Mouse (Mus musculus): ENCODE data around the gene Cpsf4. TPM values are rescaled to one million over a fixed set of nuclear protein-coding genes. Genes with fewer than 3 reads are reported as not detected.
"Not testable (repeated sequence)": the region's sequence is repeated elsewhere in the genome, so short reads cannot be mapped to it uniquely, and the experiment has no call there.

Gene Cpsf4
- total RNA-seq, 1 experiment from 2014 or later = 24.9 TPM

GRCm38 (mm10) chr5:145165184-145165583 is 1.8 kb upstream of the Cpsf4 start:
- ATAC-seq (replicated peaks; ENCODE audit: insufficient number of reproducible peaks, low FRiP score, low TSS enrichment, poor library complexity, severe bottlenecking) = no peak

GRCm38 (mm10) chr5:145167306-145167661 is 271 bp downstream of the Cpsf4 start:
- no peak for ATAC-seq (replicated peaks; ENCODE audit: insufficient number of reproducible peaks, low FRiP score, low TSS enrichment, poor library complexity, severe bottlenecking)

- ATAC-seq (replicated peaks; ENCODE audit: insufficient number of reproducible peaks, low FRiP score, low TSS enrichment, poor library complexity, severe bottlenecking) = no peak
Measured at GRCm38 (mm10) chr5:145178461-145178980, 11.5 kb downstream of the Cpsf4 start.

GRCm38 (mm10) chr5:145185244-145185643 is 18.2 kb downstream of the Cpsf4 start:
- no peak for ATAC-seq (replicated peaks; ENCODE audit: insufficient number of reproducible peaks, low FRiP score, low TSS enrichment, poor library complexity, severe bottlenecking)

- ATAC-seq (replicated peaks; ENCODE audit: insufficient number of reproducible peaks, low FRiP score, low TSS enrichment, poor library complexity, severe bottlenecking) = no peak
Measured at GRCm38 (mm10) chr5:145189416-145189815, 22.4 kb downstream of the Cpsf4 start.

GRCm38 (mm10) chr5:145190373-145190772 is 23.4 kb downstream of the Cpsf4 start:
- no peak for ATAC-seq (replicated peaks; ENCODE audit: insufficient number of reproducible peaks, low FRiP score, low TSS enrichment, poor library complexity, severe bottlenecking)

GRCm38 (mm10) chr5:145190875-145191798 is 24.1 kb downstream of the Cpsf4 start:
- ATAC-seq (replicated peaks; ENCODE audit: insufficient number of reproducible peaks, low FRiP score, low TSS enrichment, poor library complexity, severe bottlenecking) = peak; percentile 97

GRCm38 (mm10) chr5:145191962-145192361 is 24.9 kb downstream of the Cpsf4 start, which contains the start of gene Atp5j2:
Gene Atp5j2, minus strand, starts transcription at chr5:145192062.
- no peak for ATAC-seq (replicated peaks; ENCODE audit: insufficient number of reproducible peaks, low FRiP score, low TSS enrichment, poor library complexity, severe bottlenecking)

GRCm38 (mm10) chr5:145200387-145200786 is 33.4 kb downstream of the Cpsf4 start:
- ATAC-seq (replicated peaks; ENCODE audit: insufficient number of reproducible peaks, low FRiP score, low TSS enrichment, poor library complexity, severe bottlenecking) = no peak

- ATAC-seq (replicated peaks; ENCODE audit: insufficient number of reproducible peaks, low FRiP score, low TSS enrichment, poor library complexity, severe bottlenecking) = peak; percentile 64
Measured at GRCm38 (mm10) chr5:145201321-145201991, 34.4 kb downstream of the Cpsf4 start, which contains the start of gene Zkscan14. Gene Zkscan14, minus strand, starts transcription at chr5:145201868.

GRCm38 (mm10) chr5:145202446-145202845 is 35.4 kb downstream of the Cpsf4 start:
- no peak for ATAC-seq (replicated peaks; ENCODE audit: insufficient number of reproducible peaks, low FRiP score, low TSS enrichment, poor library complexity, severe bottlenecking)

GRCm38 (mm10) chr5:145203936-145204691 is 37.1 kb downstream of the Cpsf4 start, which contains the start of gene Zkscan5:
Gene Zkscan5, plus strand, starts transcription at chr5:145204562.
- ATAC-seq (replicated peaks; ENCODE audit: insufficient number of reproducible peaks, low FRiP score, low TSS enrichment, poor library complexity, severe bottlenecking) = peak; percentile 92

GRCm38 (mm10) chr5:145205041-145205440 is 38.0 kb downstream of the Cpsf4 start:
- ATAC-seq (replicated peaks; ENCODE audit: insufficient number of reproducible peaks, low FRiP score, low TSS enrichment, poor library complexity, severe bottlenecking) = no peak

GRCm38 (mm10) chr5:145207385-145207784 is 40.4 kb downstream of the Cpsf4 start:
- ATAC-seq (replicated peaks; ENCODE audit: insufficient number of reproducible peaks, low FRiP score, low TSS enrichment, poor library complexity, severe bottlenecking) = no peak

GRCm38 (mm10) chr5:145207954-145208353 is 40.9 kb downstream of the Cpsf4 start:
- ATAC-seq (replicated peaks; ENCODE audit: insufficient number of reproducible peaks, low FRiP score, low TSS enrichment, poor library complexity, severe bottlenecking) = no peak

- ATAC-seq (replicated peaks; ENCODE audit: insufficient number of reproducible peaks, low FRiP score, low TSS enrichment, poor library complexity, severe bottlenecking) = not testable (repeated sequence)
Measured at GRCm38 (mm10) chr5:145208391-145208790, 41.4 kb downstream of the Cpsf4 start.

- ATAC-seq (replicated peaks; ENCODE audit: insufficient number of reproducible peaks, low FRiP score, low TSS enrichment, poor library complexity, severe bottlenecking) = no peak
Measured at GRCm38 (mm10) chr5:145211340-145211739, 44.3 kb downstream of the Cpsf4 start.

GRCm38 (mm10) chr5:145212216-145212615 is 45.2 kb downstream of the Cpsf4 start:
- no peak for ATAC-seq (replicated peaks; ENCODE audit: insufficient number of reproducible peaks, low FRiP score, low TSS enrichment, poor library complexity, severe bottlenecking)

- ATAC-seq (replicated peaks; ENCODE audit: insufficient number of reproducible peaks, low FRiP score, low TSS enrichment, poor library complexity, severe bottlenecking) = no peak
Measured at GRCm38 (mm10) chr5:145213505-145213904, 46.5 kb downstream of the Cpsf4 start.
